Mouse (Mus musculus) heart, adult 2 months (tissue): ENCODE results near the gene Itga3.

Experiments used
- CTCF ChIP-seq: fragments of 200-600 bp; IDR thresholded peaks from 2 replicates; pipeline ENCODE4 v1.8.1; 2022; ENCODE audit warnings: antibody characterized with exemption, mild to moderate bottlenecking, moderate library complexity
- EP300 ChIP-seq: fragments of 200-500 bp; IDR thresholded peaks from 2 replicates; pipeline ENCODE4 v1.6.1; 2011; ENCODE audit warnings: low read depth, low read length, control low read depth; ENCODE audit not compliant: insufficient read depth

GRCm38 (mm10) chr11:95101071-95101788 lies 24.6 kb upstream of the Itga3 start:
- TF ChIP-seq EP300 (no peak), CTCF (no peak)
